Mouse (Mus musculus) gastrocnemius, postnatal 10 days (tissue): ENCODE data around the gene Astn2. TPM values are rescaled to one million over a fixed set of nuclear protein-coding genes. Genes with fewer than 3 reads are reported as not detected.

Experiments used
- DNase-seq: peaks from one replicate; pipeline ENCODE4 v3.0.0; 2021; ENCODE audit warnings: mixed read lengths
- total RNA-seq, 2 experiments: library from RNA; stranded (reverse); gene quantifications; 2 replicates each; pipeline ENCODE4 v1.2.3; 2021

Astn2 gene
- total RNA-seq, 2 experiments from 2014 or later = 1.0 to 1.7 TPM

DNA sequence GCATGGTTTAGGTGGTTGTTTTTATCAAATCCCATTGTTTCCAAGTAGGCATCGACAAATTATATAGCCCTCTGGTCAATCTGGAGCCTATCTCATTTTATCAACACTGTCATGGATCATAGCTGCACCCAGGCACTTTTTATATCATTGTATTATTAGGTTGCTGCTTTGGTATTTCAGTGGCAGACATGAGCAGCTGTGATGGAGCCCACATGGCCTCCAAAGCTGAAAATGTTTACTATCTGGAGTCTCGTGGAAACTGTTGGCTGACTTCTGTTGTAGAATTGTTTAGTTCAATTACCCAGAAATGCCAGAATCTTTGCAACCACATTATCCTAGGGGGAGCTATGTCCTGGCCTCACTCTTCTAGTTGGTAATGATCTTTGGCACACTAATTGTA lies 732.1 kb downstream of the Astn2 start:
- DNase-seq = no peak

DNA sequence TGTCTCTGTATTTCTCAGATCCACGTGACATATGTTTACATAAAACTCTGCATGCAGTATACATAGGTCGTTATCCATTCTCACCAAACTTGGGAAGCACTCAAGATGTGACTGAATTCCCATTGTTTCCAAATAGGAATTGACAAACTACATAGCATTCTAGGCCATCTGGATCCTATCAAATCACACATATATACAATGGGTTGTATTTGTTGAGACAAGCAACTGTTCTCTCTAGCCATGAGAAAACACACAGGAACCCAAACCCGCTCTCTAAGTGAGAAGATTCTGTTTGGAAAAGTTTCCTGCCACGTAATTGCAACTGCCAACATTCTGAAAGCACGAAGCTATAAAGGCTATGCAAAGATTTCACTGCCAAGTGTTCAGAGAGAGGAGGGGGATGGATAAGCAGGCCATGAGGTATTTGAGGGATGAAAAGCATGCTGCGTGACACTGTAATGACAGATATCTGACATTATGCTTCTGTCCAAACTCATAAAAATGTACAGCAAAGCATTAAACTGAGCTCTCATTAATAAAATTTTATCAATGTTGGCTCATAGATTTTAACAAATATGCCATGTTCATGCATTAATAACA lies 732.7 kb downstream of the Astn2 start:
- no peak for DNase-seq

DNA sequence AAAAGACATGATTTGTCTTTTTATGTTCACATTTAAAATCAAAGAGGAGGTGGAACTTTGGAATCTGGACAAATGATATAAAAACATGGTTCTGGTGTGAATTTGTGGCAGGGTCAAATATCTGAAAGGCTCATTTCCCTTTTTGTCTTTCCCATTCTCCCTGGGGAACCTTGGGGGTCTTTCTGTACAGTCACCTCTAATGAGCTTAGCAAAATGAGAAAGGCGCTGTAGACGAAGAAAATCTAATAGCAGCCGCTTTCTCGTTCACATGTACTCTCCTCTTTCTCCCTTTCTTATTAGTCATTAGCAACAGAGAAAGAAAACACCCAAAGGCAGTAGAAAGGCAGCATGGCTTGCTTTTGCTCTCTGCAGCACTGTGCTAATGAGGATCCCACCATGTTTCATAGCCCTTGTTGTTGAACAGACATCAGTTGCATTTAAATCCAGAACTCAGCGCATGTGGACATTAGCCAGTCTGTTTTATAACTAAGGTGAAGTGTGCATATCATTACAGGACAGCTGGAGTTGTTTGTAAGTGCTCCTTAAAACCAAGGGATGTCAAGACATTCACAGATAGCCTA lies 737.3 kb downstream of the Astn2 start:
- DNase-seq = no peak

DNA sequence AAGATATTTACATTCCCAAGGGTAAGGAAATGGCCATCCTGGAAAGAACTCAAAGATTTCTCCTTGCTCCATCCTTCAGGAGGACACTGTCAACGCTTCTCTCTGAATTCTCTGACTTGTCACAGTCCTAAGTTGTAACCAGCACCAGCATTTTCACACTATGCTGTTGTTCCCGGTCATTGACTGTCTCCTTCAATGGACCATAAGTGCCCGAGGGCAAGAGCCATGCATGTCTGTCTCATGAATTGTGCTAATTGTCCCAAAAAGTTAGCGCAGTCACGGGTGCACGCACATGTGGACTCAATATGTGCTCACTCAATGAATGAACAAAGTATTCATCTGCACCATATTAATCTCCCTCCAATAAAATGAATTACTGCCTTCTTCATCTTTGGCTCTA lies 741.2 kb downstream of the Astn2 start:
- DNase-seq = no peak

DNA sequence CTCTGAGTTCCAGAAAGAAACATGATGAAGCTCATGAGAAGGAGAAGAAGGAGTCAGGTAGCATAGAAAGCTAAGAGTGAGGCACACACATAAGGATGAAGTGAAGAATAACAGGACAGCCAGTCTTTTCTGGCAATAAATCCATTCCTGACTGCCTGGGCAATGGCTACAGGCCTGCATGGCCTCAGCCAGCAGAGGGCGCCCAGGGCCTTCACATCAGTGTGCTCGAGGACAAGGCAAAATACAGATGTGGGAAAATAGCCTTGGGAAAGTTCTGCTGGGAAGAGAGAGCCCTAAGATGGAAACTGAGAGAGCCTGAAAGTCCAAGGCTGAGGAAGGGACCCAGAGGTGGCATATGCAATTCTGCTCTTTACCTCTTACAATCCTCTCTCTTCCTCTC lies 749.7 kb downstream of the Astn2 start:
- peak; percentile 88 for DNase-seq

DNA sequence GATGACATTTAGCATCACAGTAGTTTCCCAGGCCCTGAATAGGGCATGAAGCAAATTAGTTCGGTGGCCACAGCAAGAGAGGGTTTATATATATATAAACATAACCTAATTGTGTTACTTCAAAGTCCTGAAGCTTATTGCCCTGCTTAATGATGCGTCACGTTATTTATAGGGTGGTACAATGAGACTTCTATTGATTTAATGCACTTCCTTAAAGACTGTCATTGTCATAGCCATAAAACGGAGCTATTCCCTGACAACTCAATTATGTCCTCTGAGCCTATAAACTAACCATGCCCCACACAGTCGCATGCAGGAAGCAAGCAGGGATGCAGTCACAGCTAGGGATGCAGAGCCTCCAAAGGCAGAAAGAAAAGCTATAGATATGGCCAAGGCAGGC lies 761.8 kb downstream of the Astn2 start:
- no peak for DNase-seq

DNA sequence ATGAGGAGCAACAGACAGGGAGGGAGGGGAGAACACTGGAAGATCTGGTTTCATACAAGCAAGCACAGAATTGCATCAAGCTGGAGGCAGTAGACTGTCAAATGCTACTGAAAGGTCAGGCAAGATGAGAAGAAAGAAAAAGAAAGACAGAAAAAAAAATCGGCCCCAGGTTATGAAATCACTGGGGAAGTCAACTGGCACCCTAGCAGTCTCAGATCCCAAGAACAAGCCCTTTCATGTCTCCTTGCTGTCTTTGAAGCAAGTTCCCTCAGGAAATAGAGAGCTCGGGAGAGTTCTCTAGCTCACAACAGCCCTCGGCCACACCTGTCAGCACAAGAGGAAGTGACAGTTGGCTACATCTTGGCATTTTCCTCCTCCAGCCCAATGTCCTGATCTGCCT lies 766.2 kb downstream of the Astn2 start:
- DNase-seq = no peak

DNA sequence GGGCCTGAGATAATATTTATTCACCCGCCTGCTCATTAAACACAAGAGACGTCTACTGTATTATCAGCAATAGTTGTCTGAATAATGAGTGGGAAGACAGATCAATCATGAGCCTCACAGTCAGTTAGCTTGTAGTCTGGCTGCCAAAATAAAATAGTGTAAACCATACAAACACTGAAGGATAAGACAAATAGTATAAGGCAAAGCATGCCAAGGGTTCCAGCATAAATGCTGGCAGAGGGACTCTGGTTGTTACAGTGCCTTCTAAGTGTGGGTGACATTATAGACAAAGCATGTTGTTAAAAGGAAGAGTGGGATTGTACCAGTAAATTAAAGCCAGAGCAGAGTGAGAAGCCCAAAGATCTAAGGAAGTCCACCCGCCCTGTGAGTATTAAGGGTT lies 784.3 kb downstream of the Astn2 start:
- no peak for DNase-seq

DNA sequence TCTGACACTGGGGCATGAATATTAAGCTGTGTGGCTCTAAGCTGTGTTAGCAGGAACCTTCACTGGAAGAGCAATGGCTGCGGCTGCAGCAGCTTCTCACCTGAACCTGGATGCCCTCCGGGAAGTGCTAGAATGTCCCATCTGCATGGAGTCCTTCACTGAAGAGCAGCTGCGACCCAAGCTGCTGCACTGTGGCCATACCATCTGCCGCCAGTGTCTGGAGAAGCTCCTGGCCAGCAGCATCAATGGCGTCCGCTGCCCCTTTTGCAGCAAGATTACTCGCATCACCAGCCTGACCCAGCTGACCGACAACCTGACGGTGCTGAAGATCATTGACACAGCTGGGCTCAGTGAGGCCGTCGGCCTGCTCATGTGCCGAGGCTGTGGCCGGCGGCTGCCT lies 791.3 kb downstream of the Astn2 start:
- DNase-seq = no peak

DNA sequence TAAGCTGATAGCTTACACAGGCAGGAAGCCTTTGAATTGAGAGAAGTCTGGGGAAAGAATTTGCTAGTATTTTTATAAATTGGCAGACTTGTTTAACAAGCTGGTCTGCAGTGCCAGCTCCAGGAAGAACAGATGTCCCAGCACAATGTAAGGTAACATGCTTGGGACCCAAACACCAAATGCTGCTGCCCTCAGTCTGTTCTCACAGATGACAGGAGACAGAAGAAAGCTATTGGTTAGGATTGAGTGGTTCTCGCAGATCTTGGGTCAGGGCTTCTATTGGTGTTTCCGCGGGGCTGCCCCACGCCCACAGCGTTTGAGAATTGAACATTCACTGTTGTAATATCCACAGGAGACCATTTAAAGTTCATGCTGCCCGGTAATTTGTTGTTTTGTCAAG lies 793.5 kb downstream of the Astn2 start:
- no peak for DNase-seq

DNA sequence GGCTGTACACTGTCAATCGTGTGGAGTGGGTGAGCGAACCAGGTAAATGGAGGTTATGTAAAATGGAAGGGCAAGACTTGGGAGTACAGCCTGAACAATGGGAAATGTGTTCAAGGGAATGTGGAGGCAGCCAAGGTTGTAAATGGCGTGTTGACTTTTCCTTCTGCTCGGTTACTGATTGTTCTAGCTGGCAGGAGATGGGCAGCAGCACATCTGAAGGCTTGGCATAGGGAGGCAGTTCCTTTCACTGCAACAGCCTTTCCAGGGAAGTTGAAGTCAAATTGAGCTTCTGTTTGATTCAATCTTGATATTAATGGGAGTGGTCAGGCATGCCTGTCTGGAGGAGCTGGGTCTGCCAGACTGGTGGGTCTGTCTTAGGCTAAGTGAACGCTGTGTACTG lies 794.1 kb downstream of the Astn2 start:
- DNase-seq = no peak

DNA sequence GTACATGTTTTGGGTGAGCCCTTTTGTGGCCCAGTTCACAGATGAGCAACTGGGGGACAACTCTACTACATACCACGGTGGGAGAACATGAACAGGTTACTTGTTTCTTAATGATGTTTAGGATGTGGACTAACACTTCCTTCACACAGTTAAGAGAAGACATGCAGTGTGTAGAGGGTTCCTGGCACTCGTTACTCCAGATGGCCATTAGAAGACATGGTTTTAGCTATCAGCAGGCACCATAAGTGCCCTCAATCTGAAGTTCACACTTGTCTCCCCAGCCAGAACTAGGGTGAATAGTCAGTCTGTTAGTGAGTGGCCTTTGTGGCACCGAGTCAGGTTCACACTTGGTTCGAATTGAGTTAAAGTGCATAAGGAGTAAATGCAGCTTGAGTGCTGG lies 796.3 kb downstream of the Astn2 start:
- no peak for DNase-seq

DNA sequence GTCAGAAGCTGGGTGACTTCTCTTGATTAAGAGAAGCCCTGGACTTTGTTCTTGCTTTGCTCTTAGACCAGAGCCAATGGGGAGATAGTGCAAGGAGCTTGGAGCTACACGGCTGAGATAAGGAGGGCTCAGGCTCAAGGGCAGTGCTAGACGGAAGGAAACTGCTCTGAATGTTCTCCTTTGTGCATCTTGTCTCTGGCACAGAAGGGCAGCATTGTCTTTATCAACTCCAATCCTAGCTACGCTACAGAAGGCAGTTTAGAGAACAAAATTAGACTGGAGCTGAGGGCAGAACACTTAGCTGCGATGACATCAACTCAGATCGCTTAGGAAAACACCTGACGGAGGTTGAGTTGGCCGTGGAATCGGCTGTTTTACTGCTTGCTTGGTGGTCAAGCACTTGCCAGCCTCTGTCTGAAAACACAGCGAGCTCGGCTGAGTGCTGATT lies 797.2 kb downstream of the Astn2 start:
- DNase-seq = no peak

DNA sequence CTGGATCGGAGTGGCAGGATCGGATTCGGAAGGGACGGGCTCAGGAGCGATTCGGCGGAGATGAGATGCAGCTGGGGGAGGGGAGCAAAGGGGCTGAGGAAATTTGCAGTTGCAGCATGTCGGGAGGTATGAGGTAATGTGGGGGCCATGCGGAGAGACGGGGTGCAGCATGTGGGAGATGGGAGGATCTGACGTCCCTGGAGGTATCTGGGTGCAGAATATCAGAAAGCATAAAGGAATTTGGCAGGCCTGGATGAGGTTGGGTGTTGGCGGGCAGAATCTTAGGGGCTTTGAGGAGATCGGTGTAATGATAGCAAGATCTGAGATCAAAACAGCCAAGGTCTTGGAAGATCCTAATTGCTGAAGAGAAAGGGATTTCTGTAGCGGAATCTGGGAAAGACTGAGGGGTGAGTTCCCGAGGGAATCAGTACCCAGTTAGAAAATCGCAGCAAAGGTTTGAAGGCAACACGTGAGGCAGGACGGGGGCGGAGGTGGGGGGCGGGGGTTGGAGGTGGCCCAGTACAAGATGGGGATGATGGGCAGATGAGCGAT lies 799.2 kb downstream of the Astn2 start:
- DNase-seq = no peak

DNA sequence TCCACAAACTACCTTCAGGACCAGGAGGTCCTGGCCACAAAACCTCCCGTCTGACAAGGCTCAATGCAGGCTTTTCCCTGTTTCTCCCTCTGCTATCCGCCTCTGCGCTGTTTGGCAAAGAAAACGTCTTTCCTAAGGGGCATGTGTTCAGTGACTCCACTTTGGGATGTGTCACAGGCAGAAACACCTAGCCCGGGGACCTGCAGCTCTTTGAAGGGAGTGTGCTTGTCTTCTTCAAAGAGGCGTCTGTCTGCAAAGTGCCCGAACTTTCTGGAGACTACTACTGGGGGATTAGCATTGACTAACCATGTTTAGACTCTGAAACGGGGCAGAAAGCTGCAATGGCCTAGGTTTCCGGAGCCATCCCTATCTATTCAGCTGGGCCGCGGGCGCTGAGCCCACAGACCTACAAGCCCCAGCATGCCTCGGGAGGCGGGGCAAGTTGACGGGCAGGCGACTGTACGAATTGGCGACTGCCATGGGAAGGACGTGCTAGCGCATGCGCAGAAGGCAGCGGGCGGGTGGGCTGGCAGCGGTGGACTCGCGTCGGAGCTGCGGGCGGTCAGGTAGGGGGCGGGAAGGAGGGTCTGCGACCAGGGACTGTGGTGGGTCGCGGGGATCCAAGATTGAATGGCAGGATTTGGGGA lies 799.8 kb downstream of the Astn2 start, which contains the start of gene Trim32:
TSS of gene Trim32 (plus strand) at position 483 of the 647 bp plus-strand sequence.
- peak; percentile 99 for DNase-seq

DNA sequence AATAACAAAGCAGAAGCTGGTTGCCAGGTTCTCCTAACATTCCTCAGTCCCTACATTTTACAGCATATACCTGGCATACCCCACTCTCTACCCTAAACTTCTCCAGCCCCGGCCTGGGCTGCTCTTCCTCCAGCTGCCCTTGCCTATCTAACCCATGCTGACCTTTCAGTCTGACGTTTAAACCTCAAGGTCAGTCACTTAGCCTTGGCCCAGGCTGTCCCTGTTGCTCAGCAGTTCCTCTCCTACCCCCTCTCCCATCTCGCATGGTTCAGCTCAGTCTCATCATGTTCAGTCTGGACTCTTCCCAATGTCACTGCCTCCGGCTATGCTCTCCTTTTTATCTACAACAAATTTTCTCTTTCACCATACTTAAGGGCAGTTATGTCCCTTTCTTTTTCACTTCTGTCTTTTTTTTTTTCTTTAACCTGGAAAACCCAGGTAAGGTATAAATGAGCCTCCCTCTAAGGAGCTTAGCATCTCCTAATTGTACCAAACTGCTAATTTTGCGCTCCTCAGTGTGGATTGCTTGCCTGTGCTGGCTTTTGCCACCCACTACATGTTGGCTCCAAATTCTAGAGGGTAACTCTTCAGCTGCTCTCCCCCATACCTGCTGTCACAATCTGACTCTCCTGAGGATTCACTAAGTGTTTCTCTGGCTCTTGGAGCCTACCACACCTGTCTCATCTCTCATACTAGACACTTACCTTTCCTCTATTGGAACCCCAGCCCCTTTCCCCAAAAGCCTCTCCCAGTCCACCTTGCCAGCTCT lies 809.6 kb downstream of the Astn2 start:
- no peak for DNase-seq

DNA sequence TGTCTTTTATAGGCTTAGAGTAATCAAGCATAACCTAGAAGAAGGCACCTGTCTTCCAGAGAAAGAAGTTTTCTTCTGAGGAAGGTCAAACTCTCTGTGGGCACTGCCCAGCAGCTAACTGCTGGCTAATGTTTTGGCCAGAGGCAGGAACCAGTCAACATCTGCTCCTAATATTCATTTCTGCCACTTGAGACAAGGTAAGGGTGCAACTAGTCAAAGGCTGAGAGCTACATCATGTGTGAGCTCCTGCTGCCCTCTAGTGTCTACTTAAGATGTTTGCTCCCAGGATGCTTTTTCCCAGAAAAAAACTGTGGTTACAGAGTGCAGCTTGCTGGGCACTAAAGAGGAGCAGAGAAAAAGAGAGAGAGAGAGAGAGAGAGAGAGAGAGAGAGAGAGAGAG lies 814.6 kb downstream of the Astn2 start:
- no peak for DNase-seq

DNA sequence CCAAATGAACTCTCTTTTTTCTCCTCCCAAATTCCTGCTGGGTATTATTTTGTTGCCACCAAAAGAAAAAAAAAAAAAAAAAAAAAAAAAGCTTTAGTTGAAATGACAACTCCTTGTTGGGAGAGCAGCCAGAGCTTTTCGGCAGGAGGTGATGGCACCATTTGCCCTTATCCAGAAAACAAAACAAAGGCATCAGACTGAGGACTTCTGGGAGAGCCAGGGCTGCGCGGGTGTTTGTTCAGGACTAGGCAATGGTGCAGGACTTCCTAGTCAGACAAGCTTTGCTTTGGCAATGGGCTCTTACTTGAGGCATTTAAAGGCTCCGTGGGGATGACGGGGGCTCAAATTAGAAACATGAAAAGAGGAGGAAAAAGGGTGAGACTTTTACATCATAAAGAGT lies 817.5 kb downstream of the Astn2 start:
- DNase-seq = no peak

DNA sequence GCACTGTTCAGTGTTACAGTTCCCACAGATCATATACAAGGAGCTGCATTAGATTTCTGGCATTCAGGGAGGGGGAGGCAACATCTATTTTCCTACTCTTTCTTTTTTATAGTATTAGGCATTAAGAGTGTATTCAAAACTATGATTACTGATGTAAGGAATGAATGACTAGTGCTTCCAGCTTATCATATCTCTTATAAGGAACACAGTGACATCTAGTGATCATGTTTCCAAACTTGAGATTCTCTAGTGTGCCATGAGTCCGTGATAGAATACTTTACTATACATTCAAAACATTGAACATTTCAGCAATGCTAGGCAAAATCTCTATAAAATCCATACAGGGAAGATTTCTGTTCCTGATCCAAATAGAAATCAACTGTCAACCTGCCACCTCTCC lies 824.2 kb downstream of the Astn2 start:
- no peak for DNase-seq

DNA sequence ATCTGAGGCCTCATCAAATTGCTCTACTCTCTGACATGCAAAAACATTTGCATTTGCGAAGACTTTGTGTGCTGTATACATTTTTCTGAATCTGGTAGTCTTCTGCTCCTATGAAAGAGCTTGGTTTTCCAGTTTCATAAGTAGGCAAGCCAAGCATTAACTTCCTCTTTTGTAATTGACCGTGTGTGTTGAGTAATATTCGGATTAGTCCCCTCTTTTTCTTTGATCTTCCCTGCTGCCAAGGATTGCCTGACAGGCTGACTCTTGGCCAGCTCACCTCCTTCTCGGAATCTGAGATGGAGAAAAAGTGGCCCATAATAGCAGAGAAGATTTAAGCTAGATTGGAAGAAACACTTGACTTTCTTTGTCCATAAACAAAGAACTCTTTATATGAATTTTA lies 838.9 kb downstream of the Astn2 start:
- no peak for DNase-seq

DNA sequence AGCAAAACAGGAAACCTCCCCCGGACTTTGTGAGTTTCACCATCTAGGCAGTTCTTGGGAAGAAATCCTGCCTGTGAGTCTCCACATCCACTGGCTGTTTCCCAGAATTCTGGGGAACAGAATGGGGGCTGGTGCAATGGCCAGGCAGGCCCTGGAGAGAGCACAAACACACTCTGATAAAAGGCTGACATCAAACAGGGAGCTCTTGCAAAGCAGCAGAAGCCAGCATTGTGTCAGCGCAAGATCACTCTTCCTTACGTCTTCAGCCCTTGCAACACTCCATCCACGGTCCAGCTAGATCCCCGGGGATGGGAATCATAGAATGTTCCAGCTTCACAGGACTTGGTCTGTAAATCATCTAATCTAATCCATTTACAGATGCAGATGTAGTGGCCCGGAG lies 855.9 kb downstream of the Astn2 start:
- peak; percentile 26 for DNase-seq

DNA sequence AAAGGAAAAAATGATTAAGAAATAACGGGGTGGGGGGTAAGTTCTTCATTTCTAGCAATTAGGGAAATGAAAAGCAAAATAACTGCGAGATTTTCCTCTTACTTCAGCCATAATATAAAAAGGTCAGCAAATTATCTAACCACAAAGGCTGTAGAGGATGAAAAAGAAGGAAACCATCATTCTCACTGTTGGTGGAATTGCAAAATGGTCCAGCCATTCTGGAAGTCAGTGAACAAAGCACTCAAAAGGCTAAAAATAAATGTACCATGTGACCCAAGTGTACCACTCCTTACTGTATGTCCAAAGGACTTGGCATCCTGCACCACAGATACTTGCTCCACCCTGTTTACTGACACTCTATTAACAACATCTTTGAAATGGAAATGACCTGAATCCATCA lies 858.8 kb downstream of the Astn2 start:
- DNase-seq = no peak
